Comparison of ENCODE assay signal across 8 mouse cellular contexts in the genomic region with DNA sequence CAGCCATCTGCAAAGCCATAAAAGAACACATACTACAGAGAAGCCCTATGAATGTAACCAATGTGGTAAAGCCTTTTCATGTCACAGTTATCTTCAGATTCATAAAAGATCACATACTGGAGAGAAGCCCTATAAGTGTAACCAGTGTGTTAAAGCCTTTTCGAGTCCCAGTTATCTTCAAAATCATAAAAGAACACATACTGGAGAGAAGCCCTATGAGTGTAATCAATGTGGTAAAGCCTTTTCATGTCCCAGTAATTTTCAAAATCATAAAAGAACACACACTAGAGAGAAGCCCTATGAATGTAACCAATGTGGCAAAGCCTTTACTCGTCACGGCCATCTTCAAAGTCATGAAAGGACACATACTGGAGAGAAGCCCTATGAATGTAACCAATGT.
DNase-seq lines count a peak whose midpoint lies in the region; ATAC-seq and TF ChIP-seq lines count a peak whose summit lies in the region.
"Not testable (repeated sequence)": the region's sequence is repeated elsewhere in the genome, so short reads cannot be mapped to it uniquely, and the experiment has no call there.

No protein-coding gene starts in this region.

- not testable (repeated sequence) for TF ChIP-seq POLR2A in kidney, adult 2 months (IDR thresholded peaks at IDR 0.05; ENCODE audit: low read depth, low read length)

- not testable (repeated sequence) for H3K9ac ChIP-seq in forebrain, postnatal 0 days; lung, embryonic 14.5 days; midbrain, postnatal 0 days (replicated peaks; ENCODE audit: low read length, poor library complexity, severe bottlenecking)

- DNase-seq in 3T3-L1 (ENCODE audit: low read depth, low spot score) (peak; percentile 5), adipocyte (ENCODE audit: low spot score) (peak; percentile 16)
- DNase-seq in embryo, embryonic 11 days: peak; percentile 20
- DNase-seq in forebrain, postnatal 0 days: peak; percentile 54
- DNase-seq in kidney, adult 2 months: peak; percentile 13
- DNase-seq in lung, embryonic 14.5 days: peak; percentile 21
- peak; percentile 8 for DNase-seq in midbrain, postnatal 0 days (ENCODE audit: low spot score)
- DNase-seq in retina, postnatal 7 days (ENCODE audit: low read depth, low spot score): peak; percentile 34

- 97% methylated on average over 3 of the region's 3 CpGs for WGBS in forebrain, postnatal 0 days
- 98% methylated on average over 3 of the region's 3 CpGs for WGBS in kidney, adult 2 months
- 95% methylated on average over 3 of the region's 3 CpGs for WGBS in lung, embryonic 14.5 days
- 98% methylated on average over 3 of the region's 3 CpGs for WGBS in midbrain, postnatal 0 days

- H3K4me3 ChIP-seq in forebrain, postnatal 0 days (ENCODE audit: low read depth, low read length); kidney, adult 2 months (ENCODE audit: insufficient read depth, low read depth, low read length); lung, embryonic 14.5 days (ENCODE audit: low read depth, low read length); midbrain, postnatal 0 days (ENCODE audit: low read depth, low read length): not testable (repeated sequence)

- H3K36me3 ChIP-seq in forebrain, postnatal 0 days (ENCODE audit: insufficient read depth): peaks cover 34% of the 10 kb centered on the region
- H3K36me3 ChIP-seq in kidney, adult 2 months (ENCODE audit: control insufficient read depth, insufficient read depth, low read length): peaks cover 23% of the 10 kb centered on the region
- H3K36me3 ChIP-seq in lung, embryonic 14.5 days (ENCODE audit: insufficient read depth): peaks cover 26% of the 10 kb centered on the region
- peaks cover 20% of the 10 kb centered on the region for H3K36me3 ChIP-seq in midbrain, postnatal 0 days (ENCODE audit: insufficient read depth, low read length)

- not testable (repeated sequence) for ATAC-seq in forebrain, postnatal 0 days; lung, embryonic 14.5 days (ENCODE audit: insufficient read depth); midbrain, postnatal 0 days (ENCODE audit: low FRiP score)

- H3K4me2 ChIP-seq in forebrain, postnatal 0 days (ENCODE audit: low read depth); lung, embryonic 14.5 days; midbrain, postnatal 0 days (ENCODE audit: low read depth, low read length, poor library complexity, severe bottlenecking): not testable (repeated sequence)

- not testable (repeated sequence) for TF ChIP-seq CTCF in forebrain, postnatal 0 days (IDR thresholded peaks at IDR 0.05; ENCODE audit: low read depth); kidney, adult 2 months (conservative IDR thresholded peaks at IDR 0.05; ENCODE audit: insufficient read depth, insufficient read length, low read depth, low read length); lung, embryonic 14.5 days (IDR thresholded peaks at IDR 0.05; ENCODE audit: low read depth); midbrain, postnatal 0 days (IDR thresholded peaks at IDR 0.05)

- H3K9me3 ChIP-seq in forebrain, postnatal 0 days (ENCODE audit: low read length): peaks cover 41% of the 10 kb centered on the region
- H3K9me3 ChIP-seq in lung, embryonic 14.5 days (ENCODE audit: low read depth, low read length): peaks cover 55% of the 10 kb centered on the region
- H3K9me3 ChIP-seq in midbrain, postnatal 0 days (ENCODE audit: low read length): peaks cover 38% of the 10 kb centered on the region

- not testable (repeated sequence) for H3K27ac ChIP-seq in forebrain, postnatal 0 days (ENCODE audit: low read depth, low read length); kidney, adult 2 months (ENCODE audit: insufficient read depth, low read depth, low read length); lung, embryonic 14.5 days (ENCODE audit: low read depth); midbrain, postnatal 0 days (ENCODE audit: low read depth, low read length)

- not testable (repeated sequence) for H3K27me3 ChIP-seq in forebrain, postnatal 0 days (ENCODE audit: insufficient read depth, low read length); kidney, adult 2 months (replicated peaks; ENCODE audit: control insufficient read depth, insufficient read depth, low read length); lung, embryonic 14.5 days (ENCODE audit: insufficient read depth, low read length); midbrain, postnatal 0 days (ENCODE audit: insufficient read depth, low read length)

- not testable (repeated sequence) for H3K4me1 ChIP-seq in forebrain, postnatal 0 days (ENCODE audit: insufficient read depth); kidney, adult 2 months (ENCODE audit: control insufficient read depth, insufficient read depth, low read length); lung, embryonic 14.5 days (ENCODE audit: insufficient read depth); midbrain, postnatal 0 days (ENCODE audit: insufficient read depth, low read length)
